Mouse (Mus musculus) inflammation-experienced regulatory T-cells, adult 6 months (primary cell): Measurements from ENCODE around the gene Tasp1. TPM values are rescaled to one million over a fixed set of nuclear protein-coding genes. Genes with fewer than 3 reads are reported as not detected.
"Not testable (repeated sequence)": the region's sequence is repeated elsewhere in the genome, so short reads cannot be mapped to it uniquely, and the experiment has no call there.

Source experiments
- ATAC-seq: one replicate; pipeline ENCODE4 v1.8.0; 2017
- polyA plus RNA-seq, 3 experiments: library from polyadenylated mRNA; unstranded; fragments of 100-300 nt; shearing (Covaris generic); gene quantifications; one replicate each; pipeline ENCODE4 v1.2.1; 2017

Tasp1 gene
- polyA plus RNA-seq, 3 experiments from 2014 or later = 59.4 to 132 (median 114) TPM

DNA sequence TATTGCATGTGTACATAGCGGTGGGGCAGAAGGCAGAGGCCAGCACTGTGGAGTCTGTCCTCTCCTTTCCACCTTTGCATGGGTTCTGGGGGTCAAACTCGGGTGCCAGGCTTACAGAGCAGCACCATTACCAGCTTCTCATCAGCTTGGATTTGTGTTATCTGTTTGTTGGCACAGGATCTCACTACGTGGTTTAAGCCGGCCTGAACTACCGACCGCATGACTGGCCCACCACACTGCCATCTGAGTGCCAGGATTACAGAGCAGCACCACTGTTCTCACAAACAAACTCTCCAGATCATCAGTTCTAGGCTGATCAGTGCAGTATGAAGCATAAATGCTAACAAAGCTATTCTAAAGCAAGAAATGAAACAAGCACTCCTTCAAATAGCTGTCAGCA lies 8.5 kb downstream of the Tasp1 start:
- ATAC-seq = no peak

DNA sequence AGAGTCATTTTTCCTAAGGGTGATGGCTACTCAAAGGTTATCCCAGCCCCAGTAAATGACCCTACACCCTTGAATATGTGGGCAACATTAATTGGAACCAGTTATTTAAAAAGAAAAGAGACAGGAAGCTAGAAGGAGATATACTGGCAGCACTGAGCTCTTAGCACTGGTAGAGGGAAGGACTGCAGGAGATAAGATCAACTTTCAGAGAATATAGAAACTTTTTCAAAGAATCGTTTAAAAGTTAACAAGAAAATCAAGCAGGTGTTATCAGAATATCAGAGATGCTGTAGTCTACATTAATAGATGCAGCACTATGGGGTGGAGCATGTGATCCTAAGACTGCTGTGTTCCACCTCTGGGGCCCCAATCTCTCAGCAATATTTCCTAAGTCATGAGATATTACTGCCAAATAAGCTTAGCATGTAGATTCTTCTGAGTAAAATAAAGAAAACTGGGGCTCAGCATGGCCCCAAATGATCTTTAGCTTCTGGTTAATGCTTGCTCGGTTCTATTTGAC lies 14.9 kb downstream of the Tasp1 start:
- peak; percentile 86 for ATAC-seq

GRCm38 (mm10) chr2:140042522-140043131 lies 24.0 kb downstream of the Tasp1 start:
- ATAC-seq = peak; percentile 88

DNA sequence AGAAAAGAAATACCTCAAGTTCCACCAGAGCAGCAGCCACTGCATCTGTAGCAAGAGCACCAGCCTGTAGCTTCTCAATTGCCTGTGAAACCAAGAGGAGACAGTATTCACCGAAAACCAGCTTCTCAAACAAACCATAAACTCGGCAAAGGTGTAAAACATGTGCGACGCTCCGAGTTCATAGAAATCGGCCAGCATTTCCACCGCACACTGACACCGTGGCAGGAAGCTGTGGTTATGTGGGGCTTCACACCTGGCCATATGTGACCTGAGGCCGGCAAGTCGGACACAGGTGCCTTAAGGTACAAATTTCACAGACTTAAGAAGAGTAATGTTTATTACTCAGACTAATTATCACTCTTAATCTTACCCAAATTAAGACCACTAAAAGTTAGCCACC lies 24.5 kb downstream of the Tasp1 start:
- ATAC-seq = peak; percentile 20

GRCm38 (mm10) chr2:140037459-140037858 lies 29.1 kb downstream of the Tasp1 start:
- ATAC-seq = peak; percentile 5

GRCm38 (mm10) chr2:140036854-140037253 lies 29.8 kb downstream of the Tasp1 start:
- no peak for ATAC-seq

GRCm38 (mm10) chr2:140024937-140025336 lies 41.7 kb downstream of the Tasp1 start:
- no peak for ATAC-seq

- ATAC-seq = no peak
Observed at GRCm38 (mm10) chr2:140007406-140007805, 59.2 kb downstream of the Tasp1 start.

- ATAC-seq = no peak
Observed at GRCm38 (mm10) chr2:139998170-139998569, 68.4 kb downstream of the Tasp1 start.

DNA sequence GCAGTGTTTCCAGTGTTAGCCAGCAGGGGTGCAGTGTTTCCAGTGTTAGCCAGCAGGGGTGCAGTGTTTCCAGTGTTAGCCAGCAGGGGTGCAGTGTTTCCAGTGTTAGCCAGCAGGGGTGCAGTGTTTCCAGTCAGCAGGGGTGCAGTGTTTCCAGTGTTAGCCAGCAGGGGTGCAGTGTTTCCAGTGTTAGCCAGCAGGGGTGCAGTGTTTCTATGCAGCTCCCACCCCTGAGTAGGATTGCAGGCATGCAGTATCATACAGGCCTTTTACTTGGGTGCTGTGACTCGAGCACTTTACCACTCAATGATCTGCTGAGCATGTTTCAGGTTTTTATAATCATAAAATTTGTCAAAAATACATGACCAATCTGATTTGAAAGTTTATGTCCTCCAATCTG lies 76.7 kb downstream of the Tasp1 start:
- not testable (repeated sequence) for ATAC-seq

DNA sequence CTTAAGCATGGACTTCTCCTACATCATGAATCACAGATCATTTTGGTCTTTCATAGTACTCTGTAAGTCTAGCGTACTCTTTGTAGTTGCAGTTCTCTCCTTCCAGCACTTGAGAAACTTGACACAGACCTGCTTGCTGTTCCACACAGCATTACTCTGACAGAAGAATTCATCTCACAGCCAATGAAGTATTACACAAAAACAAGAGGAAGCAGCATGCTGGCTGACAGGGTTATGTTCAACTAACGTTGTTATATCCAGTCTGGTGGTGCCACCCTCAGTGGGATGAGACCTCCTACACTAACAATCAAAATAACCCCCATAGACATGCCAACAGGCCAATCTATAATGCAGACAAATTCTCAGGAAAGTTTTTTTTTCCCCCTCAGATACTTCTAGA lies 99.2 kb downstream of the Tasp1 start:
- ATAC-seq = no peak

DNA sequence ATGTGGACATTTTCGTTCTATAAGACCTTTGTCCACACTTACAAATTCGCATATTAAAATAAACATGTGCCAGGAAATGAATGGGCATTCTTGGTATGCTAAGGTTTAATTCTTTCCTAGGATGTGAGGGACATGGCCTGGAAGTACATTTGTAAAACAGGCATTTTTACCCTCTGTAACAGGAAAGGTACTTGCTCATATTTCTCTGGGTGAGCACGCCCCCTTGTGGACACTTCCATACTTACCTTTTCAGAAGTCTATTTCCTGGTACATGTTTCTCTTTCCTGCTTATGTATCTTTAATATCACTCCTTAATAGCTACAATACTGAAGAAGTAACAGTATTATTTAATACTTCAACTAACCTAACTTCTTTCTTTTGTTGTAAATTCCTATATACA lies 100.3 kb downstream of the Tasp1 start:
- peak; percentile 75 for ATAC-seq

DNA sequence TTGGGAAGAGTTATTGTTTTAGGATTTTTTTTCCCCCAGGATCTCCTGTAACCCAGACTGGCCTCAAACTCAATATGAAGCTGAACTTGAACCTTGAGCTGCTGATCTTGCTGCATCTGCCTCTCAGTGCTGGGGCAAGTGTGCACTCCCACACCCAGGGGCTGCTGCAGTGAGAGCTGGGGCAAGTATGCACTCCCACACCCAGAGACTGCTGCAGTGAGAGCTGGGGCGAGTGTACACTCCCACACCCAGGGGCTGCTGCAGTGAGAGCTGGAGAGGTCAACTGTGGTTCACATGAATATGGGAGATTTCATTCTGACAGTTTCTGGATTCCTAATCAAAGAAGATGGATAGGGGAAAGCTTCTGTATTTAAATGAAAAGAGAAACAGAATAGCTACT lies 117.8 kb downstream of the Tasp1 start:
- no peak for ATAC-seq

DNA sequence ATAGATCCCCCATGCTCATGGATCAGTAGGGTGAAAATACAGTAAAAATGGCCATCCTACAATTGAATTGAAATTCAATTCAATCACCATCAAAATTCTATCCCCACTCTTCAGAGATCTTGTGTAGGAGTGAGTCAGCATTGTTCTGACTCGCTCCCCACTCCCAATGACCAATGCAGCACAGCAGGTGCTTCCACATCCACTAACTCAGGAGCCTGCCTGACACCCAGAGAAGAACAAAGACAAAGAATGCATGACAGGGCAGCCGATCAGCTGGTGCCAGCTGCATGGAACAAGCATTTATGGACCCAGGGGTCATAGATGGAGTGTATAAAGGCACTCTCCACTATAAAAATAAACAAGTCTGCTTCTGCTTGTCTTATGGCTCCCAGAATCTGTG lies 129.0 kb downstream of the Tasp1 start:
- ATAC-seq = no peak

GRCm38 (mm10) chr2:139934577-139934976 lies 132.0 kb downstream of the Tasp1 start:
- peak; percentile 42 for ATAC-seq

GRCm38 (mm10) chr2:139934033-139934572 lies 132.5 kb downstream of the Tasp1 start:
- no peak for ATAC-seq

DNA sequence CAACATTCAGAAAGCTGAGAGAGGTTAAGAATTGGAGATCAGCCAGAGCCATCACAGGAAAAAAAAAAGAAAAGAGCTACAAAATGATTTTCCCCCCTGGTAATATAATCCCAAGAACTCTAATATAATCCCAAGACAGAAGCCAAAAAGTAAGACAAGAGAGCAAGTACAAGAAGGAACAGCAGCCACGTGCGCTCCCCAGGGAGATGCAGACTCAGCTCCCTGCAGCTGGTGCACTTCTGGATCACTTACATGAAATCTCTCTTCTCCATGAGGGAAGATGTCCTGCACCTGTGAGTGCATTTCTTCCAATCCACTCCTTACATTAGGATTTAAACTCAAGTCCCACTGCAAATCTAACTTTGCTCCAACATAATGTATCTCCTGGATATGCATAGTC lies 134.4 kb downstream of the Tasp1 start:
- no peak for ATAC-seq

DNA sequence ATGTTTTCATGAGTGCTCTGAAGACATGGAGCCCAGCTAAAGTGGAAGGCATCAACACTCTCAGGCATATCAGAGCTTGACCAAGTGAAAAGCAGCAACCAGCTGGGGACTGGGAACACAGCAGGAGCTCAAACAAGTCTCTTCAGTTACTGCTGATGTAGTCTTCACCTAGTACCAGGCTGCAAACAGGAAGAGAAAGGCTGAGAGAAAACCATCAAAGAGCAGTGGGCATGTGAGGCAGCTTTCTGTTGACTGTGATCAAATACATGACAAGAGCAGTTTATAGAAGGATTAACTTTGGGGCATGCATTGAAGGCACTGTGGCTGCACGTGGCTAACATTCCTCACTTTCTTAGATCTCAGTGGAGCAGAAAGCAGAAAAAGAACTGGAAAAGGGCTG lies 141.7 kb downstream of the Tasp1 start:
- ATAC-seq = peak; percentile 52

DNA sequence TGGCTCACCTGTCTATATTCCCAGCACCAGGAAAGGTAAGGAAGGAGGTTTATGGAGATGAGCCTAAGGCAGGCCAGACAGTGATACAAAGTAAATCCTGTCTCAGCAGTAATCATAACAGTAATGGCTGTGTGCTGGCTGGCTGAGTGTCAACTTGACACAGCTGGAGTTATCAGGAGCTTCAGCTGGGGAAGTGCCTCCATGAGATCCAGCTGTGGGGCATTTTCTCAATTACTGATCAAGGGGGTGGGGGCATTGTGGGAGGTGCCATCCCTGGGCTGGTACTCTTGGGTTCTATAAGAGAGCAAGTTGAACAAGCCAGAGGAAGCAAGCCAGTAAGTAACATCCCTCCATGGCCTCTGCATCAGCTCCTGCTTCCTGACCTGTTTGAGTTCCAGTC lies 145.2 kb downstream of the Tasp1 start:
- ATAC-seq = not testable (repeated sequence)

GRCm38 (mm10) chr2:139919757-139920156 lies 146.8 kb downstream of the Tasp1 start:
- no peak for ATAC-seq

DNA sequence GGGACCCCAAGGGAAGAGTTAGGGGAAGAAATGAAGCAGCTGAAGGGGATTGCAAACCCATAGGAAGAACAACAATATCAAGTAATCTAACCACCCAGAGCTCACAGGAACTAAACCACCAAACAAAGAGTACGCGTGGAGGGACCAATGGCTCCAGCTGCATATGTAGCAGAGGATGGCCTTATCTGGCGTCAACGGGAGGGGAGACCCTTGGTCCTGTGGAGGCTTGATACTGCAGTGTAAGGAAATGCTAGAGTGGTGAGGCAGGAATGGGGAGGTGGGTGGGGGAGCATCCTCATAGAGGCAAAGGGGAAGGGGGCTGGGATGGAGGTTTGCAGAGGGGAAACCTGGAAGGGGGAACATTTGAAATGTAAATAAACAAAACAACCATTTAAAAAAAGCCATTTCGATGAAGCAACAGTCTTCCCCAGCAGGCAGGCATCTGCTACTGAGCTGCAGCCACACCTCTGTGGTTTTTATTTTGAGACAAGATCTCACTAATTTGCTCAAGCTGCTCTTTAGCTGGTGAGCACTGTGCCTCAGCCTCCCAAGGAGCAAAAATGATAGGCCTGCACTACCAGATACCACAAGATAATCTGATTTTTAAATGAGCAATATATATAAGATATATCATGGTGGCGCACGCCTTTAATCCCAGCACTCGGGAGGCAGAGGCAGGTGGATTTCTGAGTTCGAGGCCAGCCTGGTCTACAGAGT lies 160.0 kb downstream of the Tasp1 start:
- ATAC-seq = no peak

GRCm38 (mm10) chr2:139891405-139892089 lies 175.1 kb downstream of the Tasp1 start:
- no peak for ATAC-seq

DNA sequence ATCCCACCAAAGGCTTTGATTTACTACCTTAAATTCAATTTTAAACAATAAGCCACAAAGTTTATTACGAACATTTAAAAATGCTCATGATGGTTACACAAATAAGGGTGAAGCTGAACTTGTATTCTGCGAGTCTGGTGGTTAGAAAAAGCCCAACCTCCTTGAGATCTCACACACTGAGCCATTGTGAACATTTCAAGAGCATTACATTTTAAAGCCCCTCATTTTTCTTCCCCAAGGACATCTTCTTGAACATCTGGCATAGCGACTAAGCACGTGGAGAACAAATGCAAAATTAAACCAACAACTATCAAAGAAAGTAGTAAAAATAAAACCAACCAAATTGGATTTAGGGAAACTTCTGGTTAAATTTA lies 182.4 kb downstream of the Tasp1 start:
- ATAC-seq = no peak
